Mouse (Mus musculus): ENCODE measurements around the gene Chek2. TPM values are rescaled to one million over a fixed set of nuclear protein-coding genes. Genes with fewer than 3 reads are reported as not detected.

The Chek2 gene
- polyA plus RNA-seq, 1 experiment from 2014 or later = 45.6 TPM

Other genes with a start within 250 kb of the Chek2 start
- gene Noc4l, start 186.6 kb upstream of the Chek2 start, polyA plus RNA-seq (2014; fragmentation: Nextera tagmentation; extraction: Ambion mirVana) = 68.9 and 78.2 TPM in 2 replicates
- gene Ddx51, start 186.5 kb upstream of the Chek2 start, polyA plus RNA-seq (2014; fragmentation: Nextera tagmentation; extraction: Ambion mirVana) = 41.9 and 43.0 TPM in 2 replicates
- 59.0 and 76.8 TPM in 2 replicates for gene Ep400, start 69.3 kb upstream of the Chek2 start, polyA plus RNA-seq (2014; fragmentation: Nextera tagmentation; extraction: Ambion mirVana)
- gene Pus1, start 59.3 kb upstream of the Chek2 start, polyA plus RNA-seq (2014; fragmentation: Nextera tagmentation; extraction: Ambion mirVana) = 23.2 and 23.5 TPM in 2 replicates
- 39.4 and 42.8 TPM in 2 replicates for gene Ulk1, start 29.9 kb upstream of the Chek2 start, polyA plus RNA-seq (2014; fragmentation: Nextera tagmentation; extraction: Ambion mirVana)
- gene Hscb, start 202 bp upstream of the Chek2 start, polyA plus RNA-seq (2014; fragmentation: Nextera tagmentation; extraction: Ambion mirVana) = 18.6 TPM in 2 replicates
- 17.0 and 19.9 TPM in 2 replicates for gene Ttc28, start 39.8 kb downstream of the Chek2 start, polyA plus RNA-seq (2014; fragmentation: Nextera tagmentation; extraction: Ambion mirVana)